Mouse (Mus musculus) heart, adult 18-20 months (tissue): ENCODE results near the gene Gm10722. TPM values are rescaled to one million over a fixed set of nuclear protein-coding genes. Genes with fewer than 3 reads are reported as not detected.
"Not testable (repeated sequence)": the region's sequence is repeated elsewhere in the genome, so short reads cannot be mapped to it uniquely, and the experiment has no call there.

Experiments used
- DNase-seq, 2 experiments: peaks; one replicate each; pipeline ENCODE4 v3.0.0; 2021 to 2022; ENCODE audit warnings: mixed read lengths in 1 of 2
- microRNA-seq, 2 experiments: library from miRNA; unstranded; fragments of <30 nt; microRNA quantifications; one replicate each; pipeline ENCODE4 v1.2.0; 2022
- total RNA-seq, 2 experiments: library from RNA; stranded (reverse); gene quantifications; 2 replicates each; pipeline ENCODE4 v1.2.3; 2021

Gm10722 gene
- total RNA-seq, 2 experiments from 2014 or later: not detected

- DNase-seq: peak; percentile 54 to 73
These were observed 24.9 kb downstream of the Gm10722 start for GRCm38 (mm10) chr9:3025653-3026052.

DNA sequence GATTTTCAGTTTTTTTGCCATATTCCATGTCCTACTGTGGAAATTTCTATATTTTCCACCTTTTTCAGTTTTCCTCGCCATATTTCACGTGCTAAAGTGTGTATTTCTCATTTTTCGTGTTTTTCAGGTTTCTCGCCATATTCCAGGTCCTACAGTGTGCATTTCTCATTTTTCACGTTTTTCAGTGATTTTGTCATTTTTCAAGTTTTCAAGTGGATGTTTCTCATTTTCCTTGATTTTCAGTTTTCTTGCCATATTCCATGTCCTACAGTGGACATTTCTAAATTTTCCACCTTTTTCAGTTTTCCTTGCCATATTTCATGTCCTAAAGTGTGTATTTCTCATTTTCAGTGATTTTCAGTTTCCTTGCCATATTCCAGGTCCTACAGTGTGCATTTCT, 25.4 kb downstream of the Gm10722 start:
- not testable (repeated sequence) for DNase-seq

DNA sequence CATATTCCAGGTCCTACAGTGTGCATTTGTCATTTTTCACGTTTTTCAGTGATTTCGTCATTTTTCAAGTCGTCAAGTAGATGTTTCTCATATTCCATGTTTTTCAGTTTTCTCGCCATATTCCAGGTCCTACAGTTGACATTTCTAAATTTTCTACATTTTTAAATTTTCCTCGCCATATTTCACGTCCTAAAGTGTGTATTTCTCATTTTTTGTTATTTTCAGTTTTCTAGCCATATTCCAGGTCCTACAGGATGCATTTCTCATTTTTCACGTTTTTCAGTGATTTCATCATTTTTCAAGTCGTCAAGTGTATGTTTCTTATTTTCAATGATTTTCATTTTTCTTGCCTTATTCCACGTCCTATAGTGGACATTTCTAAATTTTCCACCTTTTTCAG, 26.0 kb downstream of the Gm10722 start:
- not testable (repeated sequence) for DNase-seq

DNA sequence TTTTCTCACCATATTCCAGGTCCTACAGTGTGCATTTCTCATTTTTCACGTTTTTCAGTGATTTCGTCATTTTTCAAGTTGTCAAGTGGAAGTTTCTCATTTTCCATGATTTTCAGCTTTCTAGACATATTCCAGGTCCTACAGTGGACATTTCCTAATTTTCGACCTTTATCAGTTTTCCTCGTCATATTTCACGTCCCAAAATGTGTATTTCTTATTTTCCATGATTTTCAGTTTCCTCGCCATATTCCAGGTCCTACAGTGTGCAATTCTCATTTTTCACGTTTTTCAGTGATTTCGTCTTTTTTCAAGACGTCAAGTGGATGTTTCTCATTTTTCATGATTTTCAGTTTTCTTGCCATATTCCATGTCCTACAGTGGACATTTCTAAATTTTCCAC, 26.5 kb downstream of the Gm10722 start:
- not testable (repeated sequence) for DNase-seq

DNA sequence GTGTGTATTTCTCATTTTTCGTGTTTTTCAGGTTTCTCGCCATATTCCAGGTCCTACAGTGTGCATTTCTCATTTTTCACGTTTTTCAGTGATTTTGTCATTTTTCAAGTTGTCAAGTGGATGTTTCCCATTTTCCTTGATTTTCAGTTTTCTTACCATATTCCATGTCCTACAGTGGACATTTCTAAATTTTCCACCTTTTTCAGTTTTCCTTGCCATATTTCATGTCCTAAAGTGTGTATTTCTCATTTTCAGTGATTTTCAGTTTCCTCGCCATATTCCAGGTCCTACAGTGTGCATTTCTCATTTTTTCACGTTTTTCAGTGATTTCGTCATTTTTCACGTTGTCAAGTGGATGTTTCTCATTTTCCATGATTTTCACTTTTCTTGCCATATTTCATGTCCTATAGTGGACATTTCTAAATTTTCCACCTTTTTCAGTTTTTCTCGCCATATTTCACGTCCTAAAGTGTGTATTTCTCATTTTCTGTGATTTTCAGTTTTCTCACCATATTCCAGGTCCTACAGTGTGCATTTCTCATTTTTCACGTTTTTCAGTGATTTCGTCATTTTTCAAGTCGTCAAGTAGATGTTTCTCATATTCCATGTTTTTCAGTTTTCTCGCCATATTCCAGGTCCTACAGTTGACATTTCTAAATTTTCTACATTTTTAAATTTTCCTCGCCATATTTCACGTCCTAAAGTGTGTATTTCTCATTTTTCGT, 28.7 kb downstream of the Gm10722 start:
- peak; percentile 8 to 11 for DNase-seq

- not testable (repeated sequence) for DNase-seq
These were observed 30.1 kb downstream of the Gm10722 start for GRCm38 (mm10) chr9:3030677-3031318.

DNA sequence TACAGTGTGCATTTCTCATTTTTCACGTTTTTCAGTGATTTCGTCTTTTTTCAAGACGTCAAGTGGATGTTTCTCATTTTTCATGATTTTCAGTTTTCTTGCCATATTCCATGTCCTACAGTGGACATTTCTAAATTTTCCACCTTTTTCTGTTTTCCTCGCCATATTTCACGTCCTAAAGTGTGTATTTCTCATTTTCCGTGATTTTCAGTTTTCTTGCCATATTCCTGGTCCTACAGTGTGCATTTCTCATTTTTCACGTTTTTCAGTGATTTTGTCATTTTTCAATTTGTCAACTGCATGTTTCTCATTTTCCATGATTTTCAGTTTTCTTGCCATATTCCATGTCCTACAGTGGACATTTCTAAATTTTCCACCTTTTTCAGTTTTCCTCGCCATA, 33.6 kb downstream of the Gm10722 start, which contains the start of gene Gm17535:
TSS of gene Gm17535 (plus strand) at position 301 of the 400 bp plus-strand sequence.
- not testable (repeated sequence) for DNase-seq

DNA sequence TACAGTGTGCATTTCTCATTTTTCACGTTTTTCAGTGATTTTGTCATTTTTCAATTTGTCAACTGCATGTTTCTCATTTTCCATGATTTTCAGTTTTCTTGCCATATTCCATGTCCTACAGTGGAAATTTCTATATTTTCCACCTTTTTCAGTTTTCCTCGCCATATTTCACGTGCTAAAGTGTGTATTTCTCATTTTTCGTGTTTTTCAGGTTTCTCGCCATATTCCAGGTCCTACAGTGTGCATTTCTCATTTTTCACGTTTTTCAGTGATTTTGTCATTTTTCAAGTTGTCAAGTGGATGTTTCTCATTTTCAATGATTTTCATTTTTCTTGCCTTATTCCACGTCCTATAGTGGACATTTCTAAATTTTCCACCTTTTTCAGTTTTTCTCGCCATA, 35.9 kb downstream of the Gm10722 start, which contains the start of gene Gm10715:
TSS of gene Gm10715 (plus strand) at position 301 of the 400 bp plus-strand sequence.
- not testable (repeated sequence) for DNase-seq

DNA sequence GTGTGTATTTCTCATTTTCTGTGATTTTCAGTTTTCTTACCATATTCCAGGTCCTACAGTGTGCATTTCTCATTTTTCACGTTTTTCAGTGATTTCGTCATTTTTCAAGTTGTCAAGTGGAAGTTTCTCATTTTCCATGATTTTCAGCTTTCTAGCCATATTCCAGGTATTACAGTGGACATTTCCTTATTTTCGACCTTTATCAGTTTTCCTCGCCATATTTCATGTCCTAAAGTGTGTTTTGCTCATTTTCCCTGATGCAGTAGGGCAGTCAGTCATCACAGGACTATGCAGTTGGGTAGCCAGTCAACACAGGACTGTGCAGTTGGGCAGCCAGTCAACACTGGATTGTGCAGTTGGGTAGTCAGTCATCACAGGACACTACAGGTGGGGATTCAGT, 37.4 kb downstream of the Gm10722 start:
- DNase-seq: not testable (repeated sequence)

Small RNA genes lying within 50 kb of the gene (microRNA-seq; reads per million reads assigned to microRNA genes)
- 0 reads per million in 2 experiments for gene Mir101c

Other genes with a start within 250 kb of the Gm10722 start
- gene Gm11168, start 2.4 kb downstream of the Gm10722 start, total RNA-seq: not detected
- under 1 TPM; 0.57 to 0.77 TPM for gene Gm10721, start 12.2 kb downstream of the Gm10722 start, total RNA-seq
- gene Gm10720, start 14.7 kb downstream of the Gm10722 start, total RNA-seq: not detected
- 1 to 10 TPM in 1 of 2 experiments, not detected in 1; 1.3 TPM for gene Gm10719, start 16.5 kb downstream of the Gm10722 start, total RNA-seq
- gene Gm10718, start 22.6 kb downstream of the Gm10722 start, total RNA-seq: under 1 TPM; 0.47 to 0.95 TPM
- gene Gm10717, start 24.5 kb downstream of the Gm10722 start, total RNA-seq: not detected
- gene Gm17535, start 33.7 kb downstream of the Gm10722 start, total RNA-seq: not detected
- not detected for gene Gm10715, start 36.0 kb downstream of the Gm10722 start, total RNA-seq